Mouse (Mus musculus): ENCODE results near the gene Ifitm6. TPM values are rescaled to one million over a fixed set of nuclear protein-coding genes. Genes with fewer than 3 reads are reported as not detected.
"Not testable (repeated sequence)": the region's sequence is repeated elsewhere in the genome, so short reads cannot be mapped to it uniquely, and the experiment has no call there.

Ifitm6 gene
- polyA plus RNA-seq, 1 experiment from 2014 or later = 1.6 TPM

DNA sequence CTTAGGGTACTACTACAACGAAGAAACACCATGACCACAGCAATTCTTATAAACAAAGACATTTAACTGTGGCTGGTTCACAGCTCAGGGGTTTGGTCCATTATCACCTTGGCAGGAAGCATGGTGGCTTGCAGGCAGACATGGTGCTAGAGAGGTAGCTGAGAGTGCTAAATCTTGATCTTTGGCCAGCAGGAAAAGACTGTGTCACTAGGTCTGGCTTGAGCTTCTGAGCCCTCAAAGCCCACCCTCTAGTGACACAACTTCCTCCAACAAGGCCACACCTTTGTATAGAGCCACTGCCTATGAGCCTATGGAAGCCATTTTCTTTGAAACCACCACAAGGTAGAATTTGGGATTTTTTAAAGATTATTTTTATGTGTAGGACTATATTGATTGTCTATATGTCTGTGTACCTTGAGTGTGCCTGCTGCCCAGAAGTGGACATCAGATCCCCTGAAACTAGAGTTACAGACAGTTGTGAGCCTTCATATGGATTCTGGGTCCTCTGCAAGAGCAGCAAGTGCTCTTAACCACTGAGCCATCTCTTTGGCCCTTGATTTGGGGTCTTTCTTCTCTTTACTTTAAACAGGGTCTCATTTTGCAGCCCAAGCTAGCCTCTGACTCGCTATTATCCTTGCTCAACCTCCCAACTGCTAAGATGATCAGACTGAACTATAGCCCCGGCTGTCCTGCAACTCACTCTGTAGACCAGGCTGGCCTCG is 21.8 kb upstream of the Ifitm6 start:
- Histone ChIP-seq H3K4me3 (no peak overlapping the region), H3K4me1 (peaks cover 14% of the 10 kb centered on the region), H3K27ac (no peak overlapping the region), H3K36me3 (no peaks in the 10 kb centered on the region), H3K4me2 (no peak overlapping the region), H3K27me3 (no peaks in the 10 kb centered on the region), H3K9ac (no peak overlapping the region), H3K9me3 (no peaks in the 10 kb centered on the region)
- ATAC-seq (ENCODE audit: borderline replicate concordance, extremely low read depth, low FRiP score, low TSS enrichment) = no peak
- 89% methylated on average over 4 of the region's 4 CpGs for WGBS

DNA sequence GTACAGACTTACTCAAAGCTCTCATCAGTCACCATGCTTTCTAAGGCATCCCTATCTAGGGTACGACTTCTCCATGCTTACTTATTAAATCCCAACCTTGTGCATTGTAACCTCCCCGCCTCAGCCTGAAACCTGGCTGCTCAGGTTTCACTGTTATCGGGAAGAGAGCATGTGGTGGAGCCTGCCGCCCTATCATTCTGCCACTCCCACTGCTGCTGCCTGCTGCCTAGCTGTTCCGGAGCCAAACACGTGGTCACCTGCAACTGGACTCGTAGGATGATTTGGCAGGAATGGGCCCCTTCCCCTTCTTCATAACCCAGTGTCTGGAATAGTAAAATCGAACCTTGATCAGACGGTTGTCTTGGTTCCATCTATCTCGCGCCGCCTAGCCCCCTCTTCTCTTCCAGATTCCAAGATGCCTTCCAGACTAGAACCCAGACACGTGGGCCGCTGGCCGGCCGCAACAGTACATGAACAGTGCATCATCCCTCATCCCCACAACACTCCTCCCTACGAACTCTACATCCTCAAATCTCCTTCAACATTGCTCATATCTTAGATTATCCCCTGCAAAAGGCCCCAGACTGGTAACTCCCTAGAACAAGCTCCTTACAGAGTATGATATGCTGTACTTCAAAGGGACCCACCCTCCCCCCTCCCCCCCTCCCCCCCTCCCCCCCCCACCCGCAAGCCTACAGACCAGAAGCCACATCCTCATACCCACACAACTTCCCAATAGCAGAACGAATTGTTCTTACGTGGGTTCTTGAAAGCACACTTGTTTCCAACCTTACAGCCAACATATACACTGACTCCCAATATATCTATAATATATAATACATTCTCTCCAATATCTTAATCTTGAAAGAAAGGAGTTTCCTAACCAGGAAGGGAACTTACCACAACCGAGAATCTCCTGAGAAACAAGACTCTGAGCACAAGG is 20.6 kb upstream of the Ifitm6 start:
- Histone ChIP-seq H3K4me2 (no peak overlapping the region), H3K4me1 (peaks cover 14% of the 10 kb centered on the region), H3K9ac (no peak overlapping the region), H3K9me3 (no peaks in the 10 kb centered on the region), H3K4me3 (no peak overlapping the region), H3K27me3 (no peaks in the 10 kb centered on the region), H3K27ac (no peak overlapping the region), H3K36me3 (no peaks in the 10 kb centered on the region)
- no peak for ATAC-seq (ENCODE audit: borderline replicate concordance, extremely low read depth, low FRiP score, low TSS enrichment)
- 58% methylated on average over 20 of the region's 21 CpGs for WGBS

DNA sequence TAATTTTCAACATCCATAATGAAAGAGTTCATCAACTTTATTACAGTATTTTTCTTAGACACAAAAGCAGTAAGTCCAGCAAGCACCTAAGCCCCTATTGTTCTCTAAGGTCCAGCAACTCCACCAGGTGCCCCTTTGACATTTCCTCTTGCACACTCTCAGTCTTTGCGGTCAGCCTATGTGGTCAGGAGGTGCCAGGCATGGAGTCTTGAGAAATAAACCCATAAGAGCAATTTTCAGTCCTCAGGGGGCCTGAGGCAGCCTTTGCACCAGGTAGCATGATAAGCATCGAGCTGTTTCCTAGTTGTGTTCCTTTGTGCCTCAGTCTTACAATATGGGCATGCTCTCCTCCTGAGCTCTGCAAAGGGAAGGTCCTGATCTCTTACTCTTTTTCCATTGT is 18.9 kb upstream of the Ifitm6 start:
- not testable (repeated sequence) for H3K4me2 ChIP-seq; H3K4me3 ChIP-seq; H3K27ac ChIP-seq; H3K9me3 ChIP-seq; H3K27me3 ChIP-seq; H3K36me3 ChIP-seq; H3K4me1 ChIP-seq; ATAC-seq (ENCODE audit: borderline replicate concordance, extremely low read depth, low FRiP score, low TSS enrichment); H3K9ac ChIP-seq
- 55% methylated on average over 1 of the region's 2 CpGs for WGBS

DNA sequence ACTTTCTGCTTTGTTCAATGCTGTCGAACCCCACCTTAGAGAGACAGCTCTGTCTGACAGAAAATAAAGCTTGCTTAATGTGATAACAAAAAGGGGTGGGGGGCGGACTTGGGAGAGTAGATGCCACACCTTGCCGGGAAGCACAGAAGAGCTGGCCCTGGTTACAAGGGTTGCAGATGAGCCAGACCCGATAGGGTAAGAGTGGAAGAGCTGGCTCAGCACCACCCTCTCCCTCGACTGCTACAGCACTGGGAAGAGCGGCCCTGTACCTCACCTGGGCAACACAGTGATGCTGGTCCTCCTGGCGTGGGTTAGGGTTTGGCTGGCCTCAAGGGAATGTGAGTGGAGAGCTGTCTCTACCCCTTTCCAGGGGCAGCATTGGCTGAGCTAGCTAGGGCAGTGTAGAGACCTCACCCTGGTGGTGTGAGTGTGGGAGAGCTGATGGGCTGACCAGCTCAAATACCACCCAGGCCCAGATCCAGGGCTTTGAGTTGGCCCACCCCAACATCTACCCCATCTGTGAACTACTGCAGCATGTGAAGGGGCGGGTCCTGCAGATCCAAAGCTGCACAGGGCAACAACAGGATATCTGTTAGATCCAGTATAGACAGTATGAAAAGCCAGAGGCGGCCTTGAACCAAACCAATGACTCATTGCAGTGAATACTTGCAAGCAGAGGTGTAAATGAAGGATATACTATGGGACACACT is 14.9 kb upstream of the Ifitm6 start:
- Histone ChIP-seq H3K4me3 (no peak overlapping the region), H3K27me3 (no peaks in the 10 kb centered on the region), H3K9me3 (no peaks in the 10 kb centered on the region), H3K9ac (no peak overlapping the region), H3K36me3 (no peaks in the 10 kb centered on the region), H3K4me2 (no peak overlapping the region), H3K27ac (no peak overlapping the region), H3K4me1 (no peaks in the 10 kb centered on the region)
- ATAC-seq (ENCODE audit: borderline replicate concordance, extremely low read depth, low FRiP score, low TSS enrichment) = no peak
- WGBS = 60% methylated on average over 9 of the region's 9 CpGs

DNA sequence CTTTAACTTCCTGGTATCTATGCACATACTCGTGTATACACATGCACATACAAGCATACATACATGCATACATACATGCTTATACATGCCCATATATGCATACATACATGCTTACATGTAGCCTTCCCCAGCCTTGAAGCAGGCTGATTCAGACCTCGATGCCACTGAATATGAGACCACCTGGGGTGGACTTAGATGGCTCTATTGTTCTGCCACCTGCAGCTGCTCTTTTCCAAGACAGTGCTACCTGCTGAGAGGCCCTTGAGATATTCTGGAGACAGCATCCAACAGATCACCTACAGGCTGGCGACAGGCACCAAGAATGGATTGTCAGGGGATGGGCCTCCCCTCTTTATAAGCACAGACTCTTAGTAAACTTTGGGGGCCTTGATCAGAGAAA is 12.7 kb upstream of the Ifitm6 start:
- Histone ChIP-seq H3K27me3 (no peaks in the 10 kb centered on the region), H3K4me2 (no peak overlapping the region), H3K9me3 (no peaks in the 10 kb centered on the region), H3K36me3 (no peaks in the 10 kb centered on the region), H3K27ac (no peak overlapping the region), H3K4me1 (no peaks in the 10 kb centered on the region), H3K4me3 (no peak overlapping the region), H3K9ac (no peak overlapping the region)
- 57% methylated on average over 3 of the region's 3 CpGs for WGBS
- ATAC-seq (ENCODE audit: borderline replicate concordance, extremely low read depth, low FRiP score, low TSS enrichment) = no peak

DNA sequence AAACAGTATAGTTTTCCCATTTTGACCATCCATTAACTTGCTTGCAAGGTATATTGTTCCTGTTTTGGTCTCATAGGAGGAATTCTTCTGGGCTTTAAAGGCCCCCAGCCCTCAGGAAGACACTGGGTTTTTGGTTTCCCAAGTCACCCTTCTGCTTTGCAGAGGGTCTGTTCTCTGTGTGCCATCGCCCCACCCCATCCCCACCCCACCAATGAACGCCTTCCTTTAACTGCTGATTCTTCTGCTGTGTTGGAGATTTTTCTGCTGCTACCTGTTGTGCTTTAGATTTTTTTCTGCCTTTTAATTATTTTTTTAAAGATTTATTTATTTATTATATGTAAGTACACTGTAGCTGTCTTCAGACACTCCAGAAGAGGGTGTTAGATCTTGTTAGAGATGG is 11.1 kb upstream of the Ifitm6 start, which contains the start of gene Gm17387:
Gm17387 (plus strand) TSS at position 301 of the 400 bp plus-strand sequence.
- no peak for ATAC-seq (ENCODE audit: borderline replicate concordance, extremely low read depth, low FRiP score, low TSS enrichment)
- Histone ChIP-seq H3K27ac (no peak within 1 kb of the TSS), H3K36me3 (no peaks in the 10 kb centered on the region), H3K4me1 (0 out of 2 replicates have a peak, but pooled peaks cover 4% of the 10 kb centered on the region), H3K9me3 (no peaks in the 10 kb centered on the region), H3K9ac (no peak within 1 kb of the TSS), H3K4me3 (no peak within 1 kb of the TSS), H3K4me2 (no peak within 1 kb of the TSS), H3K27me3 (no peaks in the 10 kb centered on the region)
- WGBS = 85% methylated on average over 2 of the region's 2 CpGs

DNA sequence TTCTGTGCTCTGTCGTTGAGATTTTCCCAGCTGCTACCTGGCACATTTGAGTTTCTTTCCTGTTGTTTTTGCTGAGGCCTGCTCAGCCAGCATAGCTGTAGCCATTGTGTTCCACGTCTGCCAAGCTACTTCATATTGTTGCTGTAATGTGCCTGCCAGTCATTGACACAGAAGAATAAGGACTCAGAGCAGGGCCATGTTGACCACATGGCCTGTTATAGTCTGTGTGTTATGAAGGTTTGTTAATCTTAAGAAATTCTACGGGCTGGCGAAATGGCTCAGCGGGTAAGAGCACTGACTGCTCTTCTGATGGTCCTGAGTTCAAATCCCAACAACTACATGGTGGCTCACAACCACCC is 9.0 kb upstream of the Ifitm6 start:
- H3K4me1 ChIP-seq = 0 out of 2 replicates have a peak, but pooled peaks cover 4% of the 10 kb centered on the region
- H3K9me3 ChIP-seq = no peaks in the 10 kb centered on the region
- H3K9ac ChIP-seq = no peak overlapping the region
- ATAC-seq (ENCODE audit: borderline replicate concordance, extremely low read depth, low FRiP score, low TSS enrichment) = no peak
- 62% methylated on average over 5 of the region's 5 CpGs for WGBS
- no peaks in the 10 kb centered on the region for H3K27me3 ChIP-seq
- no peaks in the 10 kb centered on the region for H3K36me3 ChIP-seq
- no peak overlapping the region for H3K4me3 ChIP-seq
- no peak overlapping the region for H3K4me2 ChIP-seq
- peak overlapping the region; percentile 66 for H3K27ac ChIP-seq

DNA sequence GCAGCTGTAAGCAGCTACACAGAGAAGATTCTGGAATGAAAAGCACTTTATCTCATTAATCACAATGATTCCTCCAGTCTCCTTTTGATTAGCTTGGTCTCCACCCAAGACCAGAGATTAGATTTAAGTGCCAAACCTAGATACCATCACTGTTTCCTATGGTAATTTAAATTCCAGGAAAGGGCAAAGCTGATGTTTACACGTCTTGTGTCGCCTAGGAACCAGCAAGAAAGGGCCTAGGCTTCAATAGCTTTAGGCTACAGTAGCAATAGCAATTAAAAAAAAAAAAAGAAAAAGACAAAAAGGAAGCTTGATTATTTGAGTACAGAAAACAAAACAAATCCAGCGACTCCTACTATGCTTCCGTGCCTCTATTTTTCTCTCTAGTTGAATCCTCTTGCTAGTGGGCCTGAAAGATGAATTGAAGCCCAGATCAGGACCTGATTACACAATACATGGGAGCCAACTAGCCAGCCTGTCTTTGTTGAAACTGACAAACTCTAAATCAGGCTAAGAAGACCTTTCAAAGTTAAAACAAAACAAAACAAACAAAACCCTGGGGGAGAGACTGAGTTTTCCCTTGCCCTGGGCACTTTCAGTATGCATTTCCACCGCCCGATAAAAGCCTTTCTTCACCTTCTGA is 8.5 kb upstream of the Ifitm6 start:
- no peak for ATAC-seq (ENCODE audit: borderline replicate concordance, extremely low read depth, low FRiP score, low TSS enrichment)
- no peaks in the 10 kb centered on the region for H3K9me3 ChIP-seq
- H3K27me3 ChIP-seq = no peaks in the 10 kb centered on the region
- H3K27ac ChIP-seq = peak overlapping the region; percentile 66
- WGBS = 45% methylated on average over 6 of the region's 6 CpGs
- H3K4me3 ChIP-seq = no peak overlapping the region
- 0 out of 2 replicates have a peak, but pooled peaks cover 4% of the 10 kb centered on the region for H3K4me1 ChIP-seq
- H3K9ac ChIP-seq = no peak overlapping the region
- H3K4me2 ChIP-seq = no peak overlapping the region
- no peaks in the 10 kb centered on the region for H3K36me3 ChIP-seq

DNA sequence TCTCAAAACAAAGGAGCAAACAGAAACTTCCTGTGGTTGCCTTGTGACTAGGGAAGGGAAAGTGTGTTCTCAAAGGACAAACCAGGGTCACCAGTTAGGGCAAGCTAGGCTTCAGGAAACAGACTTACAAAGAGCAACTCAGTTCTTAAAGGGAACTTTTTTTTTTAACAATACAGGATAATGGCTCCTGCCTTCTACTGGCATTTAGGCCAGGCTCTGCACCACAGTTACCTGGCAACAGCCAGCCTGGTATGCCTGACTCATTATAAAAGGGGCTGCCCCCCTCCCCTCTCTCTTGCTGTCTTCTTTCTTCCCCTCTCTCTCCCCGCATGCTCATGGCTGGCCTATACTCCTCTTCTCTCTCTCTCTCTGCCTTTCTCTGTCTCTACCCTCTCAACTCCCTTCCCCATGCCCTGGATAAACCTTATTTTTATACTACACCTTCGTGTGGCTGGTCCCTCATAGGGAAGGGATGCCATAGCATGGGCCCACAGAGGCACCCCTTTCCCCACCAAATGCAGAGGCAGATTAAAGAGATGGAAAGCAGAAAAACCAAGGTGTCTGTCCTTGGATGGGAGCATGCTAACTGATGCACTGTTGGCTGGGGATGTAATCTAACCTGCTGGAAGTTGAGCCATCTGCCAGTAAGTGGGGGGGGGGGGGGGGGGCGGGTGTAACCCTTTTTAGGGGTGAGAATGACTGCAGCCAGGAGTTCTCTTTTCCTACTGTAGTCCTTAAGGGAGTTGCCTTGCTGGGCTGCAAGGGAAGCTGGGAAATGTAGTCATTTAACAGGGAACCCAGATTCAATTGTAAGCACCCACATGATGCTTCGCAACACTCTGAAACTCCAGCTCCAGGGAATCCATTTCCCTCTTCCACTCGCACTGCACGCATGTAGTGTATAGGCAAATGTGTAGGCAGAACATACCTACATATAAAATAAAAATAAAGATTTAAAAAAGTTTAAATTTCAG is 7.4 kb upstream of the Ifitm6 start:
- H3K4me3 ChIP-seq = no peak overlapping the region
- no peak overlapping the region for H3K4me2 ChIP-seq
- WGBS = 47% methylated on average over 6 of the region's 6 CpGs
- H3K36me3 ChIP-seq = no peaks in the 10 kb centered on the region
- H3K9ac ChIP-seq = no peak overlapping the region
- no peak for ATAC-seq (ENCODE audit: borderline replicate concordance, extremely low read depth, low FRiP score, low TSS enrichment)
- H3K9me3 ChIP-seq = no peaks in the 10 kb centered on the region
- no peak overlapping the region for H3K27ac ChIP-seq
- no peaks in the 10 kb centered on the region for H3K27me3 ChIP-seq
- 0 out of 2 replicates have a peak, but pooled peaks cover 4% of the 10 kb centered on the region for H3K4me1 ChIP-seq

DNA sequence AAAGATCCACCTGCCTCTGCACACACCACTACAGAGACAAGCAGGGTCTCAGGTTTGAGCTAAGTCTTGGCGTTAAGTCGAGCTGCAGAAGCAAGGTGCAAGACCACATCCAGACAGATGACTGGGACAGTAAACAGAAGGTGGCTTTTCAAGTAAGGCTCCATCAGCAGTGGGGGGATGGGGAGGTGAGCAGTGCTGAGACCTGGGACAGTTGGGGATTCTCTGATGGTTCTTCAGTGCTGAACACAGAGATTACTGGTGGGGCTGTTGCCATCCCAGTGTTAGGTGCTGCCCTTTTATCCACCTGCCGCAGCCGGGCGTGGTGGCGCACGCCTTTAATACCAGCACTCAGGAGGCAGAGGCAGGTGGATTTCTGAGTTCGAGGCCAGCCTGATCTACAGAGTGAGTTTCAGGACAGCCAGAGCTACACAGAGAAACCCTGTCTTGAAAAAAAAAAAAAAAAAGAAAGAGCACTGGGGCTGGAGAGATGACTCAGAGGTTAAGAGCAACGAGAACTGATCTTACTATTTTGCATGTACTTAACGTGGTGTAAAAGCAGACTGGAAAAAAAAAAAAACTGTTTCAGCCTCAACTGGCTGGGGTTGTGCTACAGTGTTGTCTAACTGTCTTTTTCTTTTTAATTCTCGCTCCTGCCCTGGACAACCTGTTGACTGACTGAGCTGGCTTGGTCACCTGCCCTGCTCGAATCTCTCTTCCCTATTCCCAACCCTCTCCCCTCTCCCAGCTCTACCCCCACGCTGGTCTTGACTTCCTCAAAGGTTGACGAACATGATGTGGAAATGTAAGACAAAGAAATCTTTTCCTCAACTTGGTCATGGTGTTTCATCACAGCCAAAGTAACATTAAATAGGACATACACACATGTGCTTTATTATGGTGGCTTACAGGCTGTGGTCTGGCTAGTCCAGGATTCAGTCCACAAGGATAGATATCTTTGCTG is 4.0 kb upstream of the Ifitm6 start:
- H3K36me3 ChIP-seq = no peaks in the 10 kb centered on the region
- ATAC-seq (ENCODE audit: borderline replicate concordance, extremely low read depth, low FRiP score, low TSS enrichment) = no peak
- H3K27me3 ChIP-seq = no peaks in the 10 kb centered on the region
- no peak overlapping the region for H3K9ac ChIP-seq
- 0 out of 2 replicates have a peak, but pooled peaks cover 4% of the 10 kb centered on the region for H3K4me1 ChIP-seq
- H3K4me2 ChIP-seq = no peak overlapping the region
- WGBS = 74% methylated on average over 14 of the region's 14 CpGs
- no peaks in the 10 kb centered on the region for H3K9me3 ChIP-seq
- H3K4me3 ChIP-seq = no peak overlapping the region
- H3K27ac ChIP-seq = no peak overlapping the region

All from lung, embryonic 15.5 days (tissue).